Mouse (Mus musculus) right cerebral cortex, postnatal 25 days (tissue): ENCODE measurements at regions not wholly inside any gene's neighbourhood (a gene's known extent, or its start where the extent isn't known, plus 50 kb on each side); places are given as distances from the start of the nearest gene placed in this dataset.

ENCODE experiments used
- DNase-seq: peaks from one replicate; pipeline ENCODE4 v3.0.0; 2022

DNA sequence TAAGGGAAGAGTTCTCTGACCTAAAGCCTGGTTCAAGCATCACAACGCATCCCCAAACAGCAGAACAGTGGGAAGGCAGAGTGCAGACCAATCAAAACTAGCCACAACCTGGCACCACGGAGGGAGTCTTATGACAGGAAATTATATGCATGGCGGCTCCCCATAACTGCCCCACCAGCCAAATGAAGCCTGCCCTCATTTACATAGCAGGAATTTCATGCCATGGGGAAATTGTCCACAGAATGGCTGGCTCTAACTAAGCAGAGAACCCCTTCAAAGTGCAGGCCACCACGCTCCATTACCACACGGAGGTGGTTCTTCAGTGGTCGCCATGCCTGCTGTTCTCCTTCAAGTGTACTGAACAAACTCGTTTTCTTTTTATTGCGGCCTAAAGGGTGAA is 126.3 kb upstream of the Zc3h12c start:
- DNase-seq = no peak

DNA sequence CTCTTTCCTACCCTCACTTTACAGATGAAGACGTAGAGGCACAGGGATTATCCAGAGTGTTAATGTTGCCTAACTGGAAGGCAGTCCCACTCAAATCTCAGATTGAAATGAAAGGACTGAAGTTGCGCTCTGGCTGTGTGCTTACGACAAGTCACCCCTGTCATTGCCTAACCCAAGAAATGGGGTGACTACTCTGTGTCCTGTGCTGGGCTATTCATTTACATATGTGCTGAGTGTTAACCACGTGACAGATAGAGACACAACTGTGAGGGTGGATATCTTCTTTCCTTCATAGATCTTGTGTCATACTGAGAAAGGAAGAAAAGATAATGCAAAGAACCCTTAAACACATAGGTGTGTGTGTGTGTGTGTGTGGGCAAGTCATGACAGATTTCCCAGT is 120.7 kb upstream of the Zc3h12c start:
- DNase-seq = no peak

DNA sequence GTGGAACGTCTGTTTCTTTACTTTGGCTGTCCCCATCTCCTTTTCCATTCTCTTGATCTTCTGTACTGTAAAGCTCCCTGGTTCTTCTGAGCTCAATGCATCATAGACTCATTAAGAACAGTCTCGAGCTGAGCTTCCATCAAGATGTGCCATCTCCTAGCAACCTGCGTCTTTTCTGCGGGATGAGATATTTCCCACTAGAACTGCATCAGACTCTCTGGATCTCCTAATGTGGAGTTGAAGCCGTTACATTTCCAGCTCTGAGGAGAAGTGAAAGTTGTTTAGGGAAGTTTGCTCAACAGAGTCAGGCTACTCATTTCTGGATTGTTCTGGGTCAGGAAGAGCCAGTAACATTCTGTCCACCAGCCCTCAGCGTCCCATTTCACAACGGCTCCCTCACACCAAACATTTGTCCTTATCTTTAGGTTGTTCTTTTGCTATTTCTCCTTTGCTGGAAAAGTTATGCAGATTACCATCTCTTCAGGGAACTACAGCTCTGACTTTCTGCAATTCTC is 119.4 kb upstream of the Zc3h12c start:
- DNase-seq = no peak

DNA sequence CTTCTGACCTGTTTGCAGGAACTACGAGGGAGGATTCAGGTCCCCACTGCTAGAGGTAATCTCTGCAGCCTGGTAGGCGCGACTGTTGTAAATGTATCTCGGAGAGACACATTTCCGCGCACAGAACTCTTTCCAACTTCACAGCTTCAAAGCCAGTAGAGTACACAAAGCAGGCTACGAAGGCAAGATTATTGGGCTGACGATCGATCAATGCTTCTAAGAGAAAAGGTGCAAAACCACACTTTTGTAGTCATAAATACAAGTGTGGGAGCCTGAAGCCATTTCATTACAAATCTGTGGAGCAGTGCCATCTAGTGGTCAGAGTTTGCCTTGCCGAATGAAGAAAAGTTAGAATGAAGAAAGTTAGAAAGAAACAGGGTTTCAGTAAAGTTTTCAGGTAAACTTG is 118.9 kb upstream of the Zc3h12c start:
- DNase-seq = peak; percentile 22

DNA sequence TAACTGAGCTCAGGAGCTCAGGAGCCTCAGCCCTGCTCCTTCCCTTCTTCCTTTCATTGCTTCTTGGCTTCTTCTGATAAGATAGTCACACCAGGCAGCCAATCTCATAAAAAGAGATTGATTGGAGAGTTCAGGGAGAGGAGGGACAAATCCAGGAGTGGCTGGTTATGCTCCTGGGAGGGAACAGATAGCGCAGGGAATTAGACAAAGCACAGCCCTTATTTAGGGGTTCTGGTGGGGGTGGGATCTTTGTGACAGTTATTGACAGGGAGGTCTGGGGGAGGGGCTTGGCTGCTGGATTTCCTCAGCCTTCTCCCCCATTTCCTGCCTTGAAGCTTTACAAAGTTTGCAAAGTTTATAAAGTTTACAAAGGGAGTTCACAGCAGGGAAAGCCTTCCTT is 117.7 kb upstream of the Zc3h12c start:
- no peak for DNase-seq

DNA sequence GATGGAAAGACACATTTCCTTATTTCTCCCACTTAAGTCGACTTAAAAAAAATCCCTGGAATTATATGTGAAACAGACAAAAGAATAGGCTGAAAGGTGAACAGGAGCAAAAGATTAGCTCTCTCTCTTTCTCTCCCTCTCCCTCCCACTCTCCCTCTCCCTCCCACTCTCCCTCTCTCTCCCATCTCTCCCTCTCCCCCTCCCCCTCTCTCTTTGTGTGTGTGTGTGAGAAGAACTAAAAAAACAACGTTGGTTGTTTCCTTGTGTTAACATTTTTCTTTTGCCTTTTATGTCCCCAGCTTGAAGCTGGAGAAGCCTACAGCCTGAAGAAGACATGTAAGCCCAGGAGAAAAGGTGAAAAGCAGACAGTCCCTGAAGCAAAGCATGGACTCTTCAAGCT is 115.2 kb upstream of the Zc3h12c start:
- DNase-seq = no peak

DNA sequence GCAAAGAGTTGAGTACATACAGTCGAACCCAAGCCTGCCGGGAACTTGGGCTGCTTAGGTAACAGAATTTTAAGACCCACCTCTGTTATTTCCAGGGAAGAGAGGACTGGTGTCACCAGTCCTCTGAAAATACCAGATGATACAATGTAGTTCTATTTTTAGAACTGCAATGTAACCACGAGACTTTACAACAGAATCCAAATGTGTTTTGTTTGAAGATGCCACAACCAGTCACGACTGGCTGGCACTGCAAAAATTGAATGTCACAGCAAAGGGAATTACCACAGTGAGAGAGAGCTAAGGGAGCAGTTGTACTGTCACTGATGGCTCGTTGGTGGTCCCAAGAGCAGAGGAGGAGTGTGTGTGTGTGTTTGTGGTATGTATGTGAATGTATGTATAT is 112.6 kb upstream of the Zc3h12c start:
- DNase-seq = no peak

DNA sequence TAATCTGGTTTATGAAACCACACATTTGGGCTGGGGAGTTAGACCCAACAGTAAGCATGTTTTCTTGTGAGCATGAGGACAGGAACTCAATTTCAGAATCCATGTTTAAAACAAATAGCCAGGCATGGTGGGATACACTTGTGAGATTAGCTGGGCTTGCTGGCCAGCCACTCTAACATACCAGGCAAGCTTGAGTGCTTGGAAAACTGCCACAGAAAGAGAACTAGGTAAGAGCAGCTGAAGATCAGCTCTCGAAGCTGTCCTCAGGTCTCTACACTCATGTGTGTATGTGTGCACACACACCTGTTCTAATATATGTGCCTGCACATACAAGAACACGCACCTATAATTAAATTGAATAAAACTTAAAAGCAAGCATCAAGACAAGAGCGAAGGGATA is 112.2 kb upstream of the Zc3h12c start:
- no peak for DNase-seq

DNA sequence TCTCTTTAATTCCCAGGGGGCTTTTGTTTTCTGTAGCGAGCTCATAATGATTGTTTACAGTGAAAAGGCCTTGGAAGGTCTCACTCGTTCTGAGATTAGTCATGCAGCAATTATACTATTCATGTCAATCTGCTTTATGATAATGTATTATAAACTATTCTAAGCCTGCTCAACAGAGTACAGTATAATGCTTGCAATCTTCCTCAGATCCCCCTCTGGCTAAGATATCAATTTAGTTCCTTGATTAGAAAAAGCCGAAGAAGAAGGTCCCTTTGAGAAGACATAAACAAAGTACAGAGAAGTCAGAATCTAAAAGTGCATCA is 110.3 kb upstream of the Zc3h12c start:
- DNase-seq = no peak

DNA sequence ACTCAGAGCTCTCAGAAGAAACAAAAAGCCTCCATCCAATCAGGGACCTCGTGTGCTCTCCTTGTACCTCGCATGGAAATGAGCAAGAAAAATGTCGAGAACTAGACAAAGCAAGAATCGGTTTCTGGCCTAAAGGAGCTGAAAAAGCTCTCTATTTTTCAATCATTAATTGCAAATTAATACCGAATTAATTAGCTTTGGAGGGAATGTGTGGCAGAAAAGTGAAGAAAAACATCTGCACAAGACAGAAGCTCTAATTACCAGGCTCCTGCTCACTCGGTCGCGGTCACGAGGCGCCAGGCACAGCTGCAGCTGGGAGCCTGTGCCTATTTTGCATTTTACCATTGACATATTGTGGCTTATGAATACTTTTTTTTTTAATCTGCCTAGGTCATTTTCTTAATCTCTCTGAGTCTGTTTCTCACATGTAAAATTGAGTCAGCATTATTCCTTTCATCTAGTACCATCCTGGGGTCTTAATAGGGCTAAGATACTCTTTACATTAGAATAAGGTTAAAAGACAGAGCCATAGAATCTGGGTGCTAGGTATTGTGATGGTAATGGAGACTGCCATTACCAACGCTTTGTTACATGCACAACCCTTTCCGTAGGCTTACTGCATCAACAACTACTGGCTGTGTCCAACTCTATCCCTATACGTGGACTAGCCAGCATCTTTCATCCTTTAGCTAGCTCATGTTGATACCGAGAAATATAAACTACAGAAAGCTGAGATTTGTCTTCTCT is 109.8 kb upstream of the Zc3h12c start:
- no peak for DNase-seq

DNA sequence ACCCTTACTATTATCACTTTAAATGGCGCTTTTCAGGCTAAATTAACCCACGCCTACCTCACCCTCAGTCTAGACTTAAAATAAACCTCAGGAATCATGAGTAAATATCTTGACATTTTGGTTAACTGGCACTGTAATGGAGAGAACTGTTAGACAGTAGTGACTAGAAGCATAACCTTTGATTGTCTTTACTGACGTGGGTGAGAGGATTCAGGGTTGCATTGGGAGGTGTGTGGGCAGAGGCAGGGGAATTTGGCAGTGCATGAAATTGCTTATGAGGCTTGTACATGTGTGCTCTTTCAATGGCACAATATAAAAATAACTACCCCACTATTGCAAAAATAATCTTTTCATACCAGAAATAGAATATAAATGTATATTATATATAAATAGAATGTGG is 105.6 kb upstream of the Zc3h12c start:
- no peak for DNase-seq

DNA sequence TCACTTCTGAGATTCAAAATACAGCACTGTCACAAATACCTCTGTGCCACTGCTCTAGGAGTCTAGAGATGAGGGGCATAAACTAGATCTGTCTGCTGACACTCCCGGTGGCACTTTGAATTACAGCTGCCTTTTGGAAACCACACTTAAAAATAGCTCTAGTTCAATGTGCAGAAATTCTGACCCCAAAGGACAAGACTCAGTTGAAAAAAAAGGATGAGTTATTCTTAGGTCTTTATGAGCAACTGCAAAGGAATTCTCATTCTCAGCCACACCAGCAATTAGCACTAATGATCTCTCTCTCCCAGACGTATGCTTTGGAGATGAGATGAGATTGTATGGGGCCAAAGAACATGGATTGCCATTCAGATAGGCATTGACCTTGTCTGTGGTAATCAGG is 104.3 kb upstream of the Zc3h12c start:
- DNase-seq = no peak

DNA sequence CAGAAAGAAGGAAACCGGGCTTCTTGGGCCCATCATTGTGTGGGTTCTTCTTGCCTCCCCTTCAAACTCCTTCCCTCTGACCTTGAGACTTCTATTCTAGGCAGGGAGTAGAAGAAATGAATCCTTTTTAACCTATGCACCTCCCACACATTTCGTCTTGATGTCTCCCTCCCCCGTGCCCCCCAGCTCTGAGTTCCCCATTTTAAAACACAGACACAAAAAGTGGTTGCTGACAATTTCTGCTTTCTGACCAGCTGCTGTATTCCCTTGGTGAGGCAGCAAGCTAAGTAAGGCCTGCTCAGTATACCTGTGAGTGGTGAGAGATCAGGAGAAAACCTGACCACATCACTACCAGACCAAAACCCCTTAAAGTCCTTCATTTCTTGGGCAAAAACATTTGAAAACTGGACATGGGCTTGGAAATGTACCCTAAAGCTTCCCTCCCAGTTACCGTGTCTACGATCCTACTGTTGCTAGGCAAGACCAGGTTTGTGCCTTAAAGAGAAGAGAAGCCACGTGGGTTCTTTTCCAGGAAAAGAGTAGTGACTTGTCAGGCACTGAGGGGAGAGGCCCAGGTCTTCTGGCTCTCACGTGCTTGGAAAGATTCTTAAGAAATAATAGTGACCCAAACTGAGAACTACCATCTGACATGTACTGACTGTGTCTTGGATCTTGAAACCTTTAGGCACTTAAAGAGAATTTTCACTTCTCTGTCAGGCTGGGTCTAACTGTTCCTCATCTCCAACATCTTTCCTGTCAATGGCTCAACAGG is 103.2 kb upstream of the Zc3h12c start:
- no peak for DNase-seq

DNA sequence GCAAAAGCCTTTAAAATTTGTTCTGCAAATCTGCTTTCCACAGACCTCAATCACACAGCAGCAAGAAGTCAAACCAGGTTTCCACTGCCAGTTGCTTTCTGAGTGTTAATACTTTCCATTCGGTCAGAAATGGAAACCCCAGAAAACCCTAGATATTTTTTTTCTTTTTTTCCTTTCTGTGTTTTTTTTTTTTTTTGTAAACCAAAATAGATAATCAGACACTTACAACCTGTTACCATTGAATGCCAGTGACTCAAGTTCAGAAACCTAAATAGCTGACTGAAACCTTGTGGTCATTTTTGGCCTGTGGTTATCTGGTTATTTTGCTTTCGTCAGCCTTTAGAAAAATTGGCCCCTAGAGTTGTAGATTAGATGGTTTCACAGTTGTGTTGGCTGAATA is 93.2 kb upstream of the Zc3h12c start:
- no peak for DNase-seq

DNA sequence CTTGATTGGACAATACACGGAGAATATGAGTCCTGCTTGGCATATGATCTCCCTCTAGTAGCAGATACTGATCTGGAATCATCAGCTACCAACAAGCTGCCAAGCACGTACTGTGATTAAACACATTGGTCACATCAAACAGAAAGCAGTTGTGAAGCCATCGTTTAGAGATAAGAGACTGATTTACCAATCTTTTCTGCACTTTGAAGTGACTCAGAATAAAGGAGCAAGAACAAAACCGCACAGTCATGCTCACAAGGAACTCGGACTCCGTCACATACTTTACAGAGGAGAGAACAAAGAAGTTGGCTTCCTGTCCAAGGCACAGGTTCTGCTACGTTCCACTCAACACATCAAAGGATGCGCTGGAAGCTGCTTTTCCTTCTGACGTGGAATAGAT is 91.1 kb upstream of the Zc3h12c start:
- no peak for DNase-seq

DNA sequence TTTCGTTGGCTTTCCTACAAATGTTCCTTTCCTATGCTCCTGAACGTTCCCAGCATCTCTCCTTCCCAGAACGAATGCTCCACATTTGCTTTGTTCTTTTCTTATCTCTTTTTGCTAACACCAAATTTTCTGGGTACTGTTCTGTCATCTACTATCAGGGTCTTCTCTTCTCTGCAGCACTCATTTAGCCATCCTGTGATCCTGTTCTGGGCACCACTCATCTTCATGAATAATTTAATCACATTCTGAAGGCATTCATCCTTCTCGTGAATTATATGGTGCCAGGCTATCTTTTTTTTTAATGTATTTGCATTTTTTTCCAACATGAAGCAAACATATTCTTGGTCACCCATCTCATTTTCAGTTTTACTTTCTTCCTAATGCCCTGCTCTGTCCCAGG is 87.3 kb upstream of the Zc3h12c start:
- no peak for DNase-seq

DNA sequence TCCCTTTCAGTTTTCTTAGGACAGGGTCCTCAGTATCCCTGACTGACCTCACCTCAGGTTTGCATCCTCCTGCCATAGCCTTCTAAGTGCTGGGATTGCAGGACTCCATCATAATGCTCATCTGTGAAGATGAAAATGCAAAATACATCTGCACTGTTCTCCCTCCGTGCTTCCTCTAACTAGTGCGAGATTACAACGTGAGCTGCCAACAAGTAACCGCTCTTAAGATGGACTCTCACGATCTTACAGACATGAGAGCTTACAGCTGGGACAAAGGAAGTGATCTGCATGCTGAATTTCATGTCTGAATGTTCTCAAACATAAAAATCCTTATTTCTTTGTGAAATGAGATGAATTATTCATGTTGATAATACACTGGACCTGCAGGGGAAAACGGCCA is 86.1 kb upstream of the Zc3h12c start:
- no peak for DNase-seq

DNA sequence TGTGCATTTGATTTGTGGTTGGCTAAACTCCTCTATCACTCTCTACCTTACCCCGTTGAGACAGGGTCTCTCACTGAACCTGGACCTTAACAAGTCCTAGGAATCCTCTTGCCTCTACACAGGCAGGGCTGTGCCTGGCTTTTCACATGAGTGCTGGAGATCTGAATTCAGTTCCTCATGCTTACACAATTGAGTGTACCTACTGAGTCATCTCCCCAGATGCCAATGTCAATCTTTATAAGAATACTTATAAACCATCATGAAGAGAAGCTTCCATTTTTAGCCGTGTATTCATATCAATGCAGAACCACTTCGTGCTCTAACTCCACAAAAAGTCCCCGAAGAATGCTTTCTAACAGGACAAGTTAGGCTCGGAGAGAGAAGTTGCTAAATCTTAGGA is 83.1 kb upstream of the Zc3h12c start:
- no peak for DNase-seq

DNA sequence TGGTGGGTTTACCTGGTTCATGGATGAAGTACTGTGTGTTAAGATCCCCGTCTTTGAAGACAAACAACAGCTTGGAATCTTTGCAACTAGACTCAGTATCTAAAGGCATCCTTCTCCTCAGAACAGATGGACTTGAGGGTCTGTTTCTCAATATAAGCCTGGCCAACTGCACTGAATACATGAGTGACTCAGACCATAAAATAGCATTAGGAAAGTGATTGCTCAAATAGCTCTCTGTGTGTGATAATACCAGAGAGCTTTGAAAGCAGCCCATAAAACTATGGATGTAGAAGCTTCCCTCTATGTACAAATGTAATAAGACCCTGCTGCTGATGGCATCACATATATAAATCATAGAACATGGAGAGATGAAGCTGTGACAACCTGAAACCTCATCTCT is 78.3 kb upstream of the Zc3h12c start:
- no peak for DNase-seq

DNA sequence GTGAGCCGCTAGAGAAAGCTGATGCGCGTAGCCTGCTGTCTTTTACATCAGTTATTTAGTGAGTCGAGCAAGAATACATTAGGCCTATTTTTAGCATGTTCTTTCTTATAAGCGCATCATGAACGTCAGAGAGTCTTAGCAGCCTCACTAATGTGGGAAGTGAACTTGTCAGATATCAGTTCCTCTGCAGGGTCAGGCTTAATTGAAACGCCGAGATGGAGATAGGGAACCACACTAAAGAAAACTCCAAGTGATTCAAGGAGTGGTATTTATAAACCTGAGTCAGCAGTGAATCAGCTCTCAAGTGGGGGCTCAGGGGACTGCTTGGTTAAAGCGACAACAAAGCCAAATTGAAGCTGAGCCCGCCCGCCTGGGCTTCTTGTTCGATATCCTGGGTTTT is 75.7 kb upstream of the Zc3h12c start:
- DNase-seq = peak; percentile 26

DNA sequence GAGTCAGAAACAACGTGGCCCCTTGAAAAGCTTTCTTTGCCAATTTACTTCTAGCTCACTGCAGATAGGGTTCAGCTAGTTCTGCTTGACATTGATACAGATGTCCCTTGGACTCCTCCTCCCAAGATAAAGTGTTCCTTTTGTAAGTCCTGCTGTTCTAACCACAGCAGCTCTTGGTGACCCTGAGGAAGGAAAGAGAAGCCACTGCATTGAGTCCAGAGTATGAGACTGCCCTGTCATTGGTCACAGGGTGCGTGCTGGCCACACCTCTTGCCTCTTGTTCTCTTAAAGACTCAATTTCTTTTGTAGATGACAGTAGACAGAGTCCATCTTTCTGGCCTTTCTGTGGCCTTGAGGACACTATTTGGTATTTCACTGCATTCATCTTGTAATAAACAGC is 74.7 kb upstream of the Zc3h12c start:
- DNase-seq = no peak

DNA sequence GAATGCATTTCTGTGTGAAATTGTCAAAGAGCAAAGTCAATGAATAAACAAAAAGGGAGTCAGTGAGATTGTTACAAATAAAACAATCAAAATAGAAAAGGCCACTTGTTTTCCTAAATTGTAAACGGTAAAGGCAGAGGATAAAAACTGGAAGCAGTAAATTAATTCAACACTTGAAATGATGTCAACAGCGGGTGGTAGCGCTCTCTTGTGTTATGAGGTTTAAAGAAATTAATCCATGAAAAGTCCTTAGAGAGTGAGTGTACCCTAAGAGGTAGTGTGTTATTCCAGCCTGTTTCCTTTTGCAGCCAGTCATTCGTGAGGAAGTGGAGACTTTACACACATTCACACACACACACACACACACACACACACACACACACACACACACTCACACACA is 73.2 kb upstream of the Zc3h12c start:
- DNase-seq = no peak

DNA sequence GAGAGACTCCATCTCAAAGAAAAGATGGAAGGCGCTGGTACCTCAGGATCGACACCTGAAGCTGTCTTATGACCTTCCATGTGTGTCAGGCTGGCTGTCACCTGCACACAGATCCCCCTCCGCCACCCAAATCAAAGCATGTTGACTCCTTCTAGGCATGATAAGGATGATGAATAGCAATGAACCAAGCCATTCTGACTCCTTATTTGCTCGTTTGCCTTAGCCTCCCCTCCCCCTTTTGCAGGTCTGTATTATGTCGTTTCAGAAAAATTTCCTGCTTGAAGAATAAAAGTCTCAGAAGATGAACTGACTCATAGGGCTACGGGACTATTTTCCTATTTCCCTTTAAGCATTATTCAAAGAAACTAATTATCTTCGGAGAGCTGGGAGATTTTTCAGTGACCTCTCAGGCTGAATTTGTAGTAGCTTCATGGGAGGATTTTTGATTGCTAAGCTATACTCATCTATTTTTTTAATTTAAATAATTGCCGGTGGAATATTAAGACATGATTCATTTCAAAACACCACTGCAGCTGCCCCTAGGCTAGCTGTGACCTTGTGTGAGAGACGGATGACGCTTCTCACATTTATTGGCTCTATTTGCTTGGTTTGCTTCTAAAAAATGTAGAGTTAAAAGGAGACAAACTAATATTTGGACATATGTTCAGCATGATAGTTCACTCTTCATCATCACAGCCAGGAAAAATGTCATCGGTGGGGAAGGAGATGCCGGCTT is 72.4 kb upstream of the Zc3h12c start:
- no peak for DNase-seq

DNA sequence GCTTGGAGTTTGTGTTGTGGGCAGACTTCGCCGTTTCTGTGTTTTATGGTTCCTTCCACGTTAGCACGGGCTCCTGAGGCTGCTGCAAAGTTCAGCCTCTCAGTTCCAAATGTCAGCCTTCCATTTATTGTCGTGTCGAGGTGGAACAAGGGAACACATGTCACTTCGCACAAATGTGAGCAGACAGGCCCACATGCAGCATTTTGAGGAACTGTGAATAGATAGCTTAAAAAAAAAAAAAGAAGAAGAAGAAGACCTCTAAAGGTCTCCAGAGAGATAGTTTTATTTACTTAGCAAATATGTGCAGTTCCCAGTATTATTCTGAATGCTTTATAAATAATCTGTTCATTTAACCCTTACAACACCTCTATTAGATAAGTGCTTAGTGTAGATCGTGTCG is 66.4 kb upstream of the Zc3h12c start:
- no peak for DNase-seq
